Mouse (Mus musculus): ENCODE data around the gene Fkbp2.

DNA sequence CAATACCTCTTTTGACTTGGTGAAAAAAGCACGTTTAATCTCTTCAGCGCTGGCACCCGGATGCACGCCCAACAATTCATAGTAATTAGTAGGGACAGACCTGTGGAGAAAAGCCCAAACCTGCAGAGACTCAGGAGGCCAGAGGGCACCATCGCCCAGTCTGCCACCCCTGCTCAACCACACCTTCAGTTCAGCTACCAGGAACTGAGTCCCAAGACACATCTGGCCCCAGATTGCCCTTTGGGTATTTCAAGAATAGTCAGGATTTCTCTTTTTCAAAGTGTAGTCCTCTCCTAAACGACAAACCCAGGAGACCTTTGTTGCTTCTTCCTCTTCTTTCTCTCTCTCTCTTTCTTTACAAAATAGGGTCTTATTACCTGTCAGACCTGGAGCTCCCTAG, 10.4 kb upstream of the Fkbp2 start:
- TF ChIP-seq CTCF (IDR thresholded peaks at IDR 0.05; ENCODE audit: low read depth) (no peak), EP300 (IDR thresholded peaks at IDR 0.05; ENCODE audit: low read depth) (no peak)

Measured in heart, postnatal 0 days (tissue).